Mouse (Mus musculus) lung, embryonic 16.5 days (tissue): ENCODE results near the gene Vamp5. TPM values are rescaled to one million over a fixed set of nuclear protein-coding genes. Genes with fewer than 3 reads are reported as not detected.

ENCODE experiments used
- ATAC-seq: fragments of 200-750 bp; cut with Nextera tagmentation; 2 replicates; pipeline ENCODE4 v1.8.0; 2017; ENCODE audit warnings: low read depth, mild to moderate bottlenecking, moderate library complexity
- H3K27ac ChIP-seq: fragments of 300-500 bp; sonication (generic); 2 replicates; pipeline ENCODE4 v1.5.1; 2014; ENCODE audit warnings: mild to moderate bottlenecking, control low read depth, low read length
- H3K27me3 ChIP-seq: fragments of 300-500 bp; sonication (generic); 2 replicates; pipeline ENCODE4 v1.6.1; 2014; ENCODE audit warnings: low read depth, low read length, mixed read lengths; ENCODE audit not compliant: control insufficient read depth, insufficient read depth
- H3K36me3 ChIP-seq: fragments of 300-500 bp; sonication (generic); 2 replicates; pipeline ENCODE4 v1.6.1; 2014; ENCODE audit warnings: low read length; ENCODE audit not compliant: control insufficient read depth, insufficient read depth
- H3K4me1 ChIP-seq: fragments of 300-500 bp; sonication (generic); replicated peaks from 2 replicates; pipeline ENCODE4 v1.6.1; 2014; ENCODE audit warnings: low read length, mixed read lengths; ENCODE audit not compliant: control insufficient read depth, insufficient read depth
- H3K4me2 ChIP-seq: fragments of 300-500 bp; sonication (generic); 2 replicates; pipeline ENCODE4 v1.6.1; 2014; ENCODE audit warnings: low read depth, low read length, control low read depth
- H3K4me3 ChIP-seq: fragments of 300-500 bp; sonication (generic); 2 replicates; pipeline ENCODE4 v1.5.1; 2014; ENCODE audit warnings: mild to moderate bottlenecking, low read length, control low read depth
- H3K9ac ChIP-seq: fragments of 300-500 bp; sonication (generic); 2 replicates; pipeline ENCODE4 v1.6.1; 2014; ENCODE audit warnings: low read length, control low read depth
- H3K9me3 ChIP-seq: fragments of 300-500 bp; sonication (generic); 2 replicates; pipeline ENCODE4 v1.6.1; 2016; ENCODE audit warnings: low read length; ENCODE audit not compliant: control insufficient read depth
- WGBS: fragments of 180-500 bp; shearing (Covaris S2); extraction: QIAGEN DNeasy Blood & Tissue Kit; methylation state at CpG from one replicate; pipeline ENCODE4 v1.1.7; 2014; 5-methylcytosine and 5-hydroxymethylcytosine counted together
- polyA plus RNA-seq: library from polyadenylated mRNA; unstranded; fragments of >200 nt; fragmentation: Nextera tagmentation; extraction: Ambion mirVana; gene quantifications from 2 replicates; pipeline ENCODE4 v1.2.1, GENCODE M21; 2015

Vamp5 gene
- polyA plus RNA-seq, 1 experiment from 2014 or later, result 43.0 TPM

DNA sequence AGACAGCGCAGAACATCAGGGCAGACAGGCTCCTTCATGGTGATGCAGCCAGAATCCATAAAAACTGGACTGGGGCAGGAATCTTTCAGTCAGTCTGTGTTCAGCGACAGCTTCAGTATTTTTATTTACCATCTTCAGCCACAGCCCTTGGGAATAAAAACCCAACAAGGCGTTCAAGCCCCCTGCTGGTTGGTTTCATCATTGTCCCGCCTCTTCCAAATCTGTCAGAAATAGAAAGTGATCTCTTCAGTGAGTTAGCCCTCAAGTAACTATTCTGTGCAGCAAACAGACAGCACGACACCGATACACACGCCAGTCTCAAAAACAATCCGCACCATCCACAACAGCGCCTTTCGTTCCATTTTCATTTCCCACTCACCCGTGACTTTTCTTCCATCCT lies 61.2 kb downstream of the Vamp5 start:
- Histone ChIP-seq H3K36me3 (peaks cover 43% of the 10 kb centered on the region), H3K27ac (no peak overlapping the region), H3K9ac (no peak overlapping the region), H3K27me3 (no peaks in the 10 kb centered on the region), H3K9me3 (no peaks in the 10 kb centered on the region), H3K4me1 (no peaks in the 10 kb centered on the region), H3K4me2 (no peak overlapping the region), H3K4me3 (no peak overlapping the region)
- no peak for ATAC-seq
- 74% methylated on average over 11 of the region's 11 CpGs for WGBS

Other genes starting within 250 kb of the Vamp5 start
- gene Atoh8, start 144.9 kb downstream of the Vamp5 start, polyA plus RNA-seq, result 32.2 and 35.3 TPM in 2 replicates
- gene Sftpb, start 75.9 kb downstream of the Vamp5 start, polyA plus RNA-seq, result 275 and 324 TPM in 2 replicates
- gene Usp39, start 35.3 kb downstream of the Vamp5 start, polyA plus RNA-seq, result 36.7 and 39.2 TPM in 2 replicates
- gene 0610030E20Rik, start 33.2 kb downstream of the Vamp5 start, polyA plus RNA-seq, result 31.6 and 33.2 TPM in 2 replicates
- 15.8 and 16.8 TPM in 2 replicates for gene Tmem150a, start 25.0 kb downstream of the Vamp5 start, polyA plus RNA-seq
- gene Rnf181, start 13.5 kb downstream of the Vamp5 start, polyA plus RNA-seq, result 149 and 152 TPM in 2 replicates
- gene Vamp8, start 10.2 kb upstream of the Vamp5 start, polyA plus RNA-seq, result 217 and 246 TPM in 2 replicates
- 38.7 and 42.6 TPM in 2 replicates for gene Ggcx, start 33.8 kb upstream of the Vamp5 start, polyA plus RNA-seq
- gene Mat2a, start 59.1 kb upstream of the Vamp5 start, polyA plus RNA-seq, result 336 and 340 TPM in 2 replicates
- not detected in 2 replicates for gene Sh2d6, start 141.2 kb upstream of the Vamp5 start, polyA plus RNA-seq
- gene Capg, start 163.9 kb upstream of the Vamp5 start, polyA plus RNA-seq, result 75.8 and 82.9 TPM in 2 replicates
- gene Elmod3, start 217.9 kb upstream of the Vamp5 start, polyA plus RNA-seq, result 17.5 and 20.0 TPM in 2 replicates
- gene Retsat, start 218.0 kb upstream of the Vamp5 start, polyA plus RNA-seq, result 18.6 and 20.1 TPM in 2 replicates
- 45.6 and 46.8 TPM in 2 replicates for gene Tgoln1, start 236.5 kb upstream of the Vamp5 start, polyA plus RNA-seq